8 mouse cellular contexts compared by ENCODE assay signal in genomic region chr15:26308629-26309230, GRCm38 (mm10). TPM values are rescaled to one million over a fixed set of nuclear protein-coding genes. Genes with fewer than 3 reads are reported as not detected.
DNase-seq lines count a peak whose midpoint lies in the region; ATAC-seq and TF ChIP-seq lines count a peak whose summit lies in the region.

March11 (plus strand) TSS chr15:26309048.

- no peaks in the 10 kb centered on the region for H3K36me3 ChIP-seq in liver, embryonic 15.5 days (replicated peaks)

- H3K4me1 ChIP-seq in liver, embryonic 15.5 days (replicated peaks), result no peaks in the 10 kb centered on the region

- peaks cover 30% of the 10 kb centered on the region for H3K27me3 ChIP-seq in liver, embryonic 15.5 days

- peak within 1 kb of the TSS; percentile 74 for H3K4me3 ChIP-seq in layer of hippocampus, adult 2 months
- peak within 1 kb of the TSS; percentile 20 for H3K4me3 ChIP-seq in liver, embryonic 15.5 days (replicated peaks)

- TF ChIP-seq CTCF in layer of hippocampus, adult 2 months (conservative IDR thresholded peaks at IDR 0.05), result peak; percentile 65

- under 1% methylated on average over 56 of the region's 56 CpGs for WGBS in liver, embryonic 15.5 days (ENCODE audit: insufficient replicate concordance)

- H3K4me2 ChIP-seq in liver, embryonic 15.5 days, result peak within 1 kb of the TSS; percentile 38

- H3K9me3 ChIP-seq in liver, embryonic 15.5 days (replicated peaks), result no peaks in the 10 kb centered on the region

- DNase-seq in thymus, postnatal 36 days, result peak; percentile 1 to 3
- DNase-seq in thymus, postnatal 0 days (ENCODE audit: low spot score), result no peak
- peak; percentile 85 to 88 for DNase-seq in cerebellum, postnatal 14 days
- DNase-seq in frontal cortex, postnatal 14 days (ENCODE audit: low spot score in 2 of 2), result peak; percentile 71 to 75
- DNase-seq in layer of hippocampus, adult 2 months (ENCODE audit: low spot score in 2 of 2), result peak; percentile 80 to 83
- peak; percentile 76 for DNase-seq in right cerebral cortex, postnatal 36 days (ENCODE audit: low spot score in 2 of 2)
- no peak for DNase-seq in gastrocnemius, adult 8-10 months (ENCODE audit: low spot score in 2 of 2)

- no peak within 1 kb of the TSS for H3K9ac ChIP-seq in liver, embryonic 15.5 days

- peak within 1 kb of the TSS; percentile 91 for H3K27ac ChIP-seq in layer of hippocampus, adult 2 months
- H3K27ac ChIP-seq in liver, embryonic 15.5 days (replicated peaks), result no peak within 1 kb of the TSS

- ATAC-seq in liver, embryonic 15.5 days (ENCODE audit: insufficient read depth), result no peak

RNA-seq across cellular contexts. Expression of gene March11, which starts in this region (rescaled TPM):
- polyA plus RNA-seq in thymus, postnatal 0 days (2015; fragmentation: Nextera tagmentation; extraction: Ambion mirVana), result 0.13 TPM in 1 of 2 replicates, not detected in the other
- total RNA-seq in layer of hippocampus, adult 2 months (2021), result 1 to 10 TPM; 6.7 to 7.9 TPM
- not detected in 2 replicates for polyA plus RNA-seq in liver, embryonic 15.5 days (2015; fragmentation: Nextera tagmentation; extraction: Ambion mirVana)
- total RNA-seq in gastrocnemius, adult 8-10 months (2022), result not detected

Comparison
In these comparisons a context has a peak if more than half of its experiments do, and no peak if none do; other contexts are left out.
1. RNA of gene March11 (total RNA-seq): 6.7 to 7.9 TPM in layer of hippocampus, adult 2 months; not detected in gastrocnemius, adult 8-10 months; every median in the first group is over 4 times any median in the second.
2. DNase-seq: peak in thymus, postnatal 36 days (2 of 2), cerebellum, postnatal 14 days (2 of 2), frontal cortex, postnatal 14 days (2 of 2), layer of hippocampus, adult 2 months (2 of 2) and right cerebral cortex, postnatal 36 days (2 of 2); none in thymus, postnatal 0 days (single experiment) and gastrocnemius, adult 8-10 months (0 of 2).